Mouse (Mus musculus): ENCODE measurements around the gene Mog.

Gene Mog

GRCm38 (mm10) chr17:37022628-37023576 lies at the start of gene Mog:
Gene Mog, minus strand, starts transcription at chr17:37023398.
- no peak for DNase-seq

DNA sequence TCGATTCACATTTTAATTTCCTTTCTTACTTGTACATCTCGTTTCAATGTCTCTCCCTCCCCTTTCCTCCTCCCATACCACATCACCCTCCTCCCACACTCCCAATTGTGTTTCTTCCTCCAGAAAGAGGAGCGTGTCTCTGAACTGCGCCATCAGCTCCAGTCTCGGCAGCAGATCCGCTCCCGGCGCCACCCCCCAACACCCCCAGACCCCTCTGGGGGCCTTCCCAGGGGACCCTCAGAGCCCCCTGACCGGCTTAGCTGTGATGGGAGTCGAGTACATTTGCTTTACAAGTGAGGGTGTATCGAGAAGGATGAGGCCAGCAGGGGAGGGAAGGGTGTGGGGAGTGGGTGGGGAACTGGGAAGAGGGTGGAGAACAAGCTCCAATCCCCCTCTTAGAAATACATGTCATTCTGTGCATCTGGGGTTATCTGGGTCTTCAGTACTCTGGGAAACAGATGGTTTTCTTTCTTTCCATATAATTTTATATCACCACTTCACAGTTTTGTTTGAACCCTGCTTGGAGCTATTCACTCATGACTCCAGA lies 49.6 kb upstream of the Mog start:
- DNase-seq = no peak

DNA sequence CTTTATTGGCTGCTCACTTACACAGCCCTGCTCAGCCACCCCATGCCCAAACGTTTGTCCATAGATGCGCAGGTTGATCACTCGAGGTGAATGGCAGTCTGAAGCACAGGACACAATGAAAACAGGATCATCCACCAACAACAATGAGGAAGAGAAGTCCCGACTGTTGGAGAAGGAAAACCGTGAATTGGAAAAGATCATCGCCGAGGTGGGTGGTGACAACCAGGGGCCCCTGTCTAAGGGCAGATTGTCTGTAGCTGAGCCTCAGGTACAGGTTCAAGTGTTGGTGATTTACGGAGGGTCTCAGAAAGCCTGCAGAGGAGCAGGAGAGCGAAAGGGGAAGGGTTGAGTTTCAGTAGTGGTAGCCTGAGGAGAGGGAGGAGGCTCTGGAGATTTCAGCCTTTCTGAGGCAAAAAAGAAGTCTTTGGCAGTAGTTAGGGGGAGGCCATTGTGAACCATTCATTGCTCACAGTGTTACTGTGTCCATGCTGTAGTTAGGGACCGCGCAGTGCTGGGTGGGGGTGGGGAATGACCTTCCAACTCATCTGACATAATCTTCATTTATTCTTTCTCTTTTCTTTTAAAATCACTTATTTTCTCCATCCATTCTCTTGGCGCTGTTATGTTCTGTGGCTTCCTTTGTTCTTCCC lies 49.0 kb upstream of the Mog start:
- DNase-seq = no peak

DNA sequence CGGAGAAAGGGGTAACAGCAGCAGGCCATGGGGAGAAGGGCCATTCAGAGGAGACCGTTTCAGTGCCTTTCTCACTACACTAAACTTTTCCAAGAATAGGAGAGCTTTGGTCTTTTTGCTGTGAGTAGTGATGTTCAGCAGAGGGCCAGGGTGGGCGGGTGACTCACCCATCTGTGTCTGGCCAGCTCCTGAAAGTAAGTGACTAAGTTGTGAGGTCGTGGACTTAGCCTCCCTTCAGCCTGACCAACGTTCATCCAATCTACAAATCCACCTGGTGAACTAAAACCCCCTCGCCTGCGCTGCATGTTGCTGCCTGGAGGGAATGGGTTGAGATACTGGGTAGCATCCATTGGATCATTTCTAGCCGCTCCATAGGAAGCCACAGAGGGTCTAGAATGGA lies 46.9 kb upstream of the Mog start:
- DNase-seq = no peak

- DNase-seq = no peak
Measured at GRCm38 (mm10) chr17:37067861-37068260, 44.7 kb upstream of the Mog start.

DNA sequence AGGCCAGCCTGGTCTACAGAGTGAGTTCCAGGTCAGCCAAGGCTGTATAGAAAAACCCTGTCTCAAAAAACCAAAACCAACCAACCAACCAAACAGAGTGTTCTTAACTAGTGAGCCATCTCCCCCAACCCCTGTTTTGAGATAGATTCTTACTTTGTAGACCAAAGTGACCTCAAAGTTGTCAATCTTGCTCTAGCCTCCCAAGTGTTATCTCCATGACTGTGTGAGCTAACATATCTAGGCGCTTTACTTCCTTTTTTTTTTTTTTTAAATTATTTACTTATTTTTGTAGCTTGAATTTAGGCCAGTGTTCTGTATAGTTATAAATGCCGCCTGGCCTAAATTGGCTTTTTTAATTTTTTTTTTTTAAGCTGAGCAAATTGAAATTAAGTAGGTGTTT lies 42.8 kb upstream of the Mog start:
- DNase-seq = no peak

DNA sequence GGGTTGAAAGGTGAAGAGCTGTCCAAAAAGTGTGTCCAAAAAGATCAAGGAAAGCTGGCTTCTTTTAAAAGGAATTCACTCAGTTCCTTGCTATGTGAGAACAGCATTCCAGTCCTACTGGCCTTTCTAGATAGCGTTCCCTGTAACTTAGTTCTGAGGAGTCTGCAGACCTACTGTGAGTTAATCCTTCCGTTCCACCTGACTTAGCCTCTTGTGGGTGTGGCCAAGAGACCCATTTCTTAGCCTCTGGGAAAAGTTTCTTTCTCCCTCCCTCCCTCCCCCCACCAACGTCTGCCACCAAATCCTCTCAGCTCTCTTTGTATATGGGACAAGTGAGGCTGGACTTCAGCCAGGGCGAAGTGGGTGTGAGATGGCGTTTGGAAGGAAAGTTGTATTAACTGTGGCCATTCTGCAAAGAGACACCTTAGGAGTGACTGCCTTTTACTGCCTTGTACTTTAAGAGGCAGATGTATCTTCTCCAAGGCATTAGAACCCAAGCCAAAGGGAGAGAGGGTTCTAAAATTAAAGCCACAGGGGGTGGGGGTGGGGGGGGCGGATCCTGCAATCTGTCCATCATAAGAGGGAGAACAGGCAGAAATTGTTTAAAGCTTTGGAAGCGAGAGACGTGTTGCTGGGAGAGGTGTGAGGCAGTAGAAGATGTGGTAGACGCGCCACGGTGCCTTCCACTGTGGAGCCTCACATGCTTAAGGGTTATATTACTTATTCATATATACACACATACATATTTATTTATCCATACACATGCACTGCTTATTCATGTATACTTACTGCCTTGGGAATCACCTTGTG lies 40.7 kb upstream of the Mog start:
- DNase-seq = no peak

GRCm38 (mm10) chr17:37063063-37063462 lies 39.9 kb upstream of the Mog start:
- DNase-seq = no peak

- no peak for DNase-seq
Measured at GRCm38 (mm10) chr17:37062101-37062641, 39.0 kb upstream of the Mog start.

DNA sequence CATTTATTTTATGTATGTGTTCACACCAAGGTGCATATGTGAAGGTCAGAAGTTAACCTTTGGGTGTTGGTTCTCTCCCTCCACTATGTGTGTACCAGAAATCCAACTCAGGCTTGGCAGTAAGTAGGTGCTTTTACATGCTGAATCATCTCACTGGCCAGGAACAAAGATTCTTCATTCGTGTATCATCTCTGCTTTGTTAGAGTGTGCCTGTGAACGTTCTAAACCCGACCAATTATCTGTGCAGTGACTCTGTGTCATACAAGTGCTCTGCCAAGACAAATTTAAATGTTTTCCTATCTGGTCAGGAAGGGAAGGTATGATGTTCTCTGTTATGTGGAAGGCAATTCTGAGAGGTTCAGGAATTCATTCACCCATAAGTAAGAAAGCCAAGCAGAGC lies 38.2 kb upstream of the Mog start:
- DNase-seq = no peak

DNA sequence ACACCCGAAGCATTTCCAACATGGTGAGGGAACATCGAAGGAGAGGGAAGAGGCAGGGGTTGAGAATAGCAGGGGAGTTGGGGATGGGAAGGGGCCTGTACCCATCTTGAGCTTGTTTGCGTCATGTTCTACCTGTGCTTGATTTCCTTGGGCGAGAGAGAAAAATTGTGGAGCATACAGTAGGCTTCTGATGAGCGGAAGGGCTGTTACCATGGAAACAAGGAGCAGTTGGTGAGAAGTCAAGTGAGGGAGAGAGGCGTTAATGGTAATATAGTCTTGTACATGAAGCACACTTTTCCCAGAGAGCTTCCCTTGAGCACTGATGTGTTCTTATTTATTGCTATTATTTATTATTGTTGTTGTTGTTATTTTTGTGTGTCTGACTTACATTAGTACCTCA lies 33.8 kb upstream of the Mog start:
- no peak for DNase-seq

DNA sequence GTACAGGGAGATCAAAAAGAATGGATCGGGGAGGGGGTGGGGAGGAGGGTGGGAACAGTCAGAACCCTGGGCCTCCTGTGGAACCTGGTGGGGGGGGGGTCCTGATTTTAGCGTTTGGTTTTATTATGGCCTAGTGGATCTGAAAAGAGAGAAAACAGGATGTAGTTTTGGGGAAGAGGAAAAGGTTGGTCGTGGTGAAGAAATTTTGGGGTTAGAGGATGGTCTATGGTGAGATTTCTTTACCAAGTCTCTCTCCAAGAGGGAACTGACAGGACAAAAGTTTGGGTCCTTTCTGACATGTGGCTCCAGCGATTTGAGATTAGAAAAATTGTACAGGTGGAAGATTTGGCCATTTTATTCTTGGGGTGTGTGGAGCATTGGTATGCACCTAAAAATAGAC lies 28.5 kb upstream of the Mog start:
- DNase-seq = no peak

- DNase-seq = no peak
Measured at GRCm38 (mm10) chr17:37050876-37051275, 27.7 kb upstream of the Mog start.

- DNase-seq = peak; percentile 83
Measured at GRCm38 (mm10) chr17:37050399-37050798, 27.2 kb upstream of the Mog start.

- peak; percentile 74 for DNase-seq
Measured at GRCm38 (mm10) chr17:37049570-37050310, 26.5 kb upstream of the Mog start.

DNA sequence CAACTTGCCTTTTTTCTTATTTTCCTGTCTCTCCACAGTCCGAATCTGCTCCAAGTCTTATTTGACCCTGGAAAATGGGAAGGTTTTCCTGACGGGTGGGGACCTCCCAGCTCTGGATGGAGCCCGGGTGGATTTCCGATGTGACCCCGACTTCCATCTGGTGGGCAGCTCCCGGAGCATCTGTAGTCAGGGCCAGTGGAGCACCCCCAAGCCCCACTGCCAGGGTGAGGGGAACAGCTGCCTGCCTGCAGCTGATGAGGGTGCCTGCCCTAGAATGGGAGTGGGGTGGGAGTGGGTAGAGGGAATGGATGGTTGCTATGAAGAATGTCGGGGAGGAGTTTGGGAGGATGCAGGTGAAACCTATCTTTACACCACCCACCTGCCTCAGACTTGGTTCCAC lies 25.2 kb upstream of the Mog start:
- no peak for DNase-seq

GRCm38 (mm10) chr17:37047981-37048380 lies 24.8 kb upstream of the Mog start:
- DNase-seq = no peak

DNA sequence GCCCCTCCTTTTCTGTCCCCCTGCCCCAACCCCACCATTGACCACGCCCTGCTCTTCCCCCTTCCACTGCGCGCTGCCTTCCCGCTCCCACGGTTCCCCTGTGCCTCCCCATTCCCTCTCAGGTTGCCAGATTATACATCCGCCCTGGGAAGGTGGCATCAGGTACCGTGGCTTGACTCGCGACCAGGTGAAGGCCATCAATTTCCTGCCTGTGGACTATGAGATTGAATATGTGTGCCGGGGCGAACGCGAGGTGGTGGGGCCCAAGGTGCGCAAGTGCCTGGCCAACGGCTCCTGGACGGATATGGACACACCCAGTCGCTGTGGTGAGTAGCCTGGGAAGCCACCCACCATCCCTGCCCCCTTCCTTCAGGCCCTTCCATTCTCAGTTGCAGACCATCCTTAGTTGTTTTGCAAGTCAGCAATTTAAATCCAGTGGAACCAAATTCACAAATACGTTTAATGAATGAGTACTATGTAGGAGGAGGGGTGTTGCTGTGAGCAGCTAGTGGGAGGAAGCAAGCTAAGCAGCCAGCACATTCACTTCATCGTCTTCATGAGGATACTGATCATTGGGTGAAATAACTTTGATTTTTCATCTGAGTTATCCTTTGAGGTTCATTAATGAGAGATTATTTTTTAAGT lies 24.3 kb upstream of the Mog start:
- no peak for DNase-seq

GRCm38 (mm10) chr17:37046312-37047112 lies 23.3 kb upstream of the Mog start:
- DNase-seq = peak; percentile 75

DNA sequence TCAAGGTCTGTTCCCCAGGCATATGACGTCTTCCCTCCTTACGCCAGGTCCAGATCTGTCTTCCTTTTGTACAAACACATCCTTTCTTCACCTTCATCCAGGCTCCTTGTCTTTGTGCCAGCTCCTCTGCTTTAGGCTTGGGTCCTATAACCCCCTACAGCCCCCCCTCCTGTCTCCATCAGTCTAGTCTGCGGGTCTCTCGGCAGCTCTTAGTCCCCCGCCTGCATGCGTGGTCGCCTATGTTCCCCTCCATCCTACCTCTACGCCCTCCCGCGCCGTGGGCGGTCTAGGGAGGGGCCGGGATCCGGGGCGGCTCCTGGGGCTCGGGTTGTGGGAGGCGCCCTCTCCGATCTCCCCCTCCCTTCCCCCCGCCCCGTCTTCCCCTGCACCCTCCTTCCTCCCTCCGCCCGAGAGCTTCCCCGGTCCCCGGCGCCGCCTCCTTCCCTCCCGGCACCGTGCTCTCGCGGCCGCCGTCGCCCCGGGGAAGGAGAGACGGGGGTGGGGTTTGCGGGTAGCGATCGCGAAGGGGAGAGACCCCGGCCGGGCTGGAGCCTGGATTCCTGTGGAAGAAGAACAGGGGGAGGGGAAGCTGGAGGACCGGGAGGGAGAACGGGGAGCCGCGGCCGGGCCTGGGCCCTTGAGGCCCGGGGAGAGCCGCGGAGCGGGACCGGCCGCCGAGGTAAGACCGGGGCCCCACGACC lies 22.6 kb upstream of the Mog start, which contains the start of gene Gabbr1:
TSS of gene Gabbr1 (plus strand) at position 356 of the 701 bp plus-strand sequence.
- peak; percentile 88 for DNase-seq

Data from kidney, postnatal 14 days (tissue).